Mouse (Mus musculus) embryo, embryonic 11.5 days (tissue): ENCODE data around the gene Pias1.
"Not testable (repeated sequence)": the region's sequence is repeated elsewhere in the genome, so short reads cannot be mapped to it uniquely, and the experiment has no call there.

Source experiments
- DNase-seq: peaks from one replicate; pipeline ENCODE4 v3.0.0-alpha.2; 2012; ENCODE audit warnings: low read depth, low spot score

Gene Pias1

GRCm38 (mm10) chr9:62944063-62944462, 43.7 kb downstream of the Pias1 start:
- no peak for DNase-seq

- DNase-seq = no peak
Measured at GRCm38 (mm10) chr9:62940966-62941365, 46.8 kb downstream of the Pias1 start.

GRCm38 (mm10) chr9:62935854-62936253, 51.9 kb downstream of the Pias1 start:
- no peak for DNase-seq

- DNase-seq = no peak
Measured at GRCm38 (mm10) chr9:62934700-62935400, 52.9 kb downstream of the Pias1 start.

- no peak for DNase-seq
Measured at GRCm38 (mm10) chr9:62932575-62933339, 55.0 kb downstream of the Pias1 start.

- no peak for DNase-seq
Measured at GRCm38 (mm10) chr9:62924886-62925610, 62.7 kb downstream of the Pias1 start.

GRCm38 (mm10) chr9:62920877-62921276, 66.8 kb downstream of the Pias1 start:
- no peak for DNase-seq

GRCm38 (mm10) chr9:62917059-62917458, 70.7 kb downstream of the Pias1 start:
- no peak for DNase-seq

GRCm38 (mm10) chr9:62913390-62914069, 74.2 kb downstream of the Pias1 start:
- DNase-seq = no peak

GRCm38 (mm10) chr9:62905039-62905438, 82.7 kb downstream of the Pias1 start:
- no peak for DNase-seq

- DNase-seq = no peak
Measured at GRCm38 (mm10) chr9:62903841-62904240, 83.9 kb downstream of the Pias1 start.

GRCm38 (mm10) chr9:62901736-62902135, 86.0 kb downstream of the Pias1 start:
- no peak for DNase-seq

GRCm38 (mm10) chr9:62894486-62894885, 93.2 kb downstream of the Pias1 start:
- DNase-seq = no peak

- DNase-seq = no peak
Measured at GRCm38 (mm10) chr9:62881871-62882270, 105.9 kb downstream of the Pias1 start.

- DNase-seq = no peak
Measured at GRCm38 (mm10) chr9:62877825-62878224, 109.9 kb downstream of the Pias1 start.

- DNase-seq = no peak
Measured at GRCm38 (mm10) chr9:62876966-62877616, 110.6 kb downstream of the Pias1 start.

- DNase-seq = no peak
Measured at GRCm38 (mm10) chr9:62870728-62871127, 117.0 kb downstream of the Pias1 start.

- not testable (repeated sequence) for DNase-seq
Measured at GRCm38 (mm10) chr9:62869236-62869635, 118.5 kb downstream of the Pias1 start.

GRCm38 (mm10) chr9:62860866-62861265, 126.9 kb downstream of the Pias1 start:
- DNase-seq = no peak

GRCm38 (mm10) chr9:62860102-62860501, 127.6 kb downstream of the Pias1 start:
- DNase-seq = not testable (repeated sequence)
